Mouse (Mus musculus) embryo, embryonic 9.5 days (tissue): ENCODE results near the gene Coq5.
"Not testable (repeated sequence)": the region's sequence is repeated elsewhere in the genome, so short reads cannot be mapped to it uniquely, and the experiment has no call there.

ENCODE experiments used
- DNase-seq: peaks from one replicate; pipeline ENCODE4 v3.0.0-alpha.2; 2017; ENCODE audit errors: extremely low spot score

Gene Coq5

GRCm38 (mm10) chr5:115267469-115268045, 11.9 kb upstream of the Coq5 start:
- DNase-seq: no peak

GRCm38 (mm10) chr5:115268266-115268665, 11.2 kb upstream of the Coq5 start:
- DNase-seq: no peak

GRCm38 (mm10) chr5:115269969-115270368, 9.5 kb upstream of the Coq5 start:
- no peak for DNase-seq

- peak; percentile 61 for DNase-seq
Observed at GRCm38 (mm10) chr5:115271931-115272811, 7.3 kb upstream of the Coq5 start.

GRCm38 (mm10) chr5:115272812-115273548, 6.5 kb upstream of the Coq5 start, which contains the start of gene Rnf10:
Gene Rnf10, minus strand, starts transcription at chr5:115272898.
- peak; percentile 99 for DNase-seq

GRCm38 (mm10) chr5:115273549-115274135, 5.8 kb upstream of the Coq5 start:
- no peak for DNase-seq

- DNase-seq: no peak
Observed at GRCm38 (mm10) chr5:115274353-115274752, 5.1 kb upstream of the Coq5 start.

- no peak for DNase-seq
Observed at GRCm38 (mm10) chr5:115274771-115275170, 4.7 kb upstream of the Coq5 start.

GRCm38 (mm10) chr5:115275998-115276397, 3.5 kb upstream of the Coq5 start:
- peak; percentile 51 for DNase-seq

GRCm38 (mm10) chr5:115278053-115278452, 1.4 kb upstream of the Coq5 start:
- DNase-seq: no peak

GRCm38 (mm10) chr5:115278785-115279184, 681 bp upstream of the Coq5 start:
- no peak for DNase-seq

GRCm38 (mm10) chr5:115280050-115280687, 703 bp downstream of the Coq5 start:
- no peak for DNase-seq

GRCm38 (mm10) chr5:115284735-115285134, 5.3 kb downstream of the Coq5 start:
- DNase-seq: no peak

GRCm38 (mm10) chr5:115294173-115294572, 14.7 kb downstream of the Coq5 start:
- DNase-seq: no peak

GRCm38 (mm10) chr5:115296347-115296746, 16.9 kb downstream of the Coq5 start:
- DNase-seq: no peak

- peak; percentile 73 for DNase-seq
Observed at GRCm38 (mm10) chr5:115300035-115300744, 20.7 kb downstream of the Coq5 start.

GRCm38 (mm10) chr5:115300792-115301614, 21.5 kb downstream of the Coq5 start, which contains the start of gene Dynll1:
Gene Dynll1, minus strand, starts transcription at chr5:115300999.
- DNase-seq: peak; percentile 100

- no peak for DNase-seq
Observed at GRCm38 (mm10) chr5:115301615-115302014, 22.1 kb downstream of the Coq5 start.

GRCm38 (mm10) chr5:115302190-115302589, 22.7 kb downstream of the Coq5 start:
- not testable (repeated sequence) for DNase-seq

GRCm38 (mm10) chr5:115312354-115312753, 32.9 kb downstream of the Coq5 start:
- DNase-seq: no peak
